Mouse (Mus musculus) hindbrain, embryonic 16.5 days (tissue): Measurements from ENCODE around the gene Crp. TPM values are rescaled to one million over a fixed set of nuclear protein-coding genes. Genes with fewer than 3 reads are reported as not detected.

Source experiments
- ATAC-seq: fragments of 200-750 bp; cut with Nextera tagmentation; 2 replicates; pipeline ENCODE4 v1.8.0; 2017; ENCODE audit warnings: moderate TSS enrichment, moderate library complexity
- H3K27ac ChIP-seq: fragments of 300-500 bp; sonication (generic); 2 replicates; pipeline ENCODE4 v1.5.1; 2014; ENCODE audit warnings: low read depth, mild to moderate bottlenecking, control low read depth, low read length, moderate library complexity
- H3K27me3 ChIP-seq: fragments of 300-500 bp; sonication (generic); replicated peaks from 2 replicates; pipeline ENCODE4 v1.6.1; 2014; ENCODE audit warnings: low read length; ENCODE audit not compliant: control insufficient read depth, insufficient read depth
- H3K36me3 ChIP-seq: fragments of 300-500 bp; sonication (generic); 2 replicates; pipeline ENCODE4 v1.6.1; 2014; ENCODE audit warnings: mild to moderate bottlenecking, low read length, moderate library complexity, mixed read lengths; ENCODE audit not compliant: control insufficient read depth, insufficient read depth
- H3K4me1 ChIP-seq: fragments of 300-500 bp; sonication (generic); 2 replicates; pipeline ENCODE4 v1.6.1; 2014; ENCODE audit warnings: low read depth, low read length; ENCODE audit not compliant: control insufficient read depth, insufficient read depth
- H3K4me2 ChIP-seq: fragments of 300-500 bp; sonication (generic); 2 replicates; pipeline ENCODE4 v1.6.1; 2014; ENCODE audit warnings: mild to moderate bottlenecking, low read length, control low read depth, moderate library complexity
- H3K4me3 ChIP-seq: fragments of 300-500 bp; sonication (generic); 2 replicates; pipeline ENCODE4 v1.5.1; 2014; ENCODE audit warnings: mild to moderate bottlenecking, low read length, control low read depth, moderate library complexity
- H3K9ac ChIP-seq: fragments of 300-500 bp; sonication (generic); 2 replicates; pipeline ENCODE4 v1.6.1; 2014; ENCODE audit warnings: low read depth, mild to moderate bottlenecking, control low read depth, low read length, moderate library complexity
- H3K9me3 ChIP-seq: fragments of 300-500 bp; sonication (generic); 2 replicates; pipeline ENCODE4 v1.6.1; 2014; ENCODE audit warnings: mild to moderate bottlenecking, low read length, moderate library complexity; ENCODE audit not compliant: control insufficient read depth
- WGBS: fragments of 180-500 bp; shearing (Covaris S2); extraction: QIAGEN DNeasy Blood & Tissue Kit; methylation state at CpG from one replicate; pipeline ENCODE4 v1.1.7; 2014; 5-methylcytosine and 5-hydroxymethylcytosine counted together
- polyA plus RNA-seq: library from polyadenylated mRNA; unstranded; fragments of >200 nt; fragmentation: Nextera tagmentation; extraction: Ambion mirVana; gene quantifications from 2 replicates; pipeline ENCODE4 v1.2.1, GENCODE M21; 2015

Crp gene
- polyA plus RNA-seq, 1 experiment from 2014 or later, result not detected

- Histone ChIP-seq H3K4me2 (no peak overlapping the region), H3K9me3 (no peaks in the 10 kb centered on the region), H3K4me3 (no peak overlapping the region), H3K27ac (no peak overlapping the region), H3K9ac (no peak overlapping the region), H3K4me1 (no peaks in the 10 kb centered on the region; the same call in 1 of the 2 replicates), H3K36me3 (no peaks in the 10 kb centered on the region), H3K27me3 (no peaks in the 10 kb centered on the region)
- WGBS, result 22% methylated on average over 6 of the region's 6 CpGs
- ATAC-seq, result peak; percentile 50
These were observed 30.3 kb upstream of the Crp start for GRCm38 (mm10) chr1:172667597-172667996.

DNA sequence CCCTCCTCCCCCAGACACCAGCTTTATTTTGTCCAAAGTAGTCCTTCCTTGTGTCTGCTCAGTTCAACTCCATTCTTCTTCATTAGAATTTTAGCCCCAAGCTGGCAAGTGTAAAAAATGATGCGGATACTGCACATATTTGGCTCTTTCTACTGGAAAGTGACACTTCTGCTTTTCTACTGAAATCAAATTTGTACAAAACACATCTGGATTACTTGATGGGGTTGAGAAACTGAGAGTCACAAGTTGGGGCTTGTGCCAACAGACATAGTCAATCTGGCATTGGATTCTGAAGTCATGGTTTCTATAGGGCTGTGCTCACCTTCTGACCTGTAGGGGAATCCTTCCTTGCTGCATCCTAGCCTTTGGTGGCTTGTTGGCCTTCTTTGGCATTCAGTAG lies 27.1 kb upstream of the Crp start:
- Histone ChIP-seq H3K27me3 (no peaks in the 10 kb centered on the region), H3K4me2 (no peak overlapping the region), H3K4me1 (no peaks in the 10 kb centered on the region; the same call in 1 of the 2 replicates), H3K27ac (no peak overlapping the region), H3K36me3 (no peaks in the 10 kb centered on the region), H3K9ac (no peak overlapping the region), H3K9me3 (no peaks in the 10 kb centered on the region), H3K4me3 (no peak overlapping the region)
- WGBS, result 95% methylated on average over 1 of the region's 1 CpGs
- ATAC-seq, result no peak

DNA sequence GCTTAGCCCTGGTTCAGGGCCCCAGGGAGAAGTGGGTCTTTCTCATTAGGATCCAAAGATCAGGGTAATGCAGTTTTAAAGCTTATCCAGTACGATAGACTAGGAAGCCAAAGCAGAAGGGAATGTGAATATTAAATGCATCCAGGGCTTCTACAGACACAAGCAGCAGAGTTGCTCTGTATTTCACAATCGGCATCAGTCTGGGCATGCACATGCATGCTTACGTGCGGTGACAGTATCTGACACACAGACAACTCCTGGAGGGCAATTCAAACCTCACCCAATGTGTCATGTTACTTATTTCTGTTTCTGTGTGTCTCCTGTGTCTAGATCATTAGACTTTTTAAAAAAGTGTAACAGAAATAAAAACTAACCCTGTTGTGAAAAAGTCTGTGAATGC lies 17.1 kb upstream of the Crp start:
- Histone ChIP-seq H3K9me3 (peaks cover 2% of the 10 kb centered on the region; the same call in 1 of the 2 replicates), H3K27me3 (no peaks in the 10 kb centered on the region), H3K4me1 (no peaks in the 10 kb centered on the region), H3K9ac (no peak overlapping the region), H3K4me2 (no peak overlapping the region), H3K27ac (no peak overlapping the region), H3K36me3 (no peaks in the 10 kb centered on the region), H3K4me3 (no peak overlapping the region)
- 79% methylated on average over 4 of the region's 4 CpGs for WGBS
- ATAC-seq, result no peak

GRCm38 (mm10) chr1:172683551-172683950 lies 14.3 kb upstream of the Crp start:
- H3K4me1 ChIP-seq, result no peaks in the 10 kb centered on the region

DNA sequence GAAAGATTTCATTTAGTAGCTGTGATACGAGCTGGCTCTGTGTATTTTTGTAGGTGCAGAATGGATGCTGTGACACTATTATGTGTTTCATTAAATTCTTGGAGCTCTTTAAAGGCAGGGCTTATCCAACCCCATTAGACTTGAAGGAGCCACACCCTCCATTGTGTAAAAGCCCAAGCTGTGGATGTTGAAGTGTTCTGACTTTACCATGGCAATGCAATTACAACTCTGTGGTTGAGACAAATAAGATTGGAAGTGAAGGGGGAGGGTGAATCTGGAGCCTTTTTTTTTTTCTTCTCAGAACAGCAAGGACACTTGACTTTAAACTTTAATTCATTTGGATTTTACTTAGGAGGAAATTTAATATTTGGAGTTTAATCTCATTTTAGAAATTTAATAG lies 13.9 kb upstream of the Crp start:
- Histone ChIP-seq H3K4me2 (no peak overlapping the region), H3K9me3 (peaks cover 2% of the 10 kb centered on the region; the same call in 1 of the 2 replicates), H3K4me1 (no peaks in the 10 kb centered on the region), H3K27ac (no peak overlapping the region), H3K27me3 (no peaks in the 10 kb centered on the region), H3K36me3 (no peaks in the 10 kb centered on the region), H3K9ac (no peak overlapping the region), H3K4me3 (no peak overlapping the region)
- peak; percentile 11; the same call in 1 of the 2 replicates for ATAC-seq
- WGBS, result 55% methylated on average over 1 of the region's 1 CpGs

More at GRCm38 (mm10) chr1:172683551-172683950, 14.3 kb upstream of the Crp start:
- Histone ChIP-seq H3K36me3 (no peaks in the 10 kb centered on the region), H3K27me3 (no peaks in the 10 kb centered on the region), H3K27ac (no peak overlapping the region), H3K9me3 (peaks cover 2% of the 10 kb centered on the region; the same call in 1 of the 2 replicates), H3K9ac (no peak overlapping the region), H3K4me2 (no peak overlapping the region), H3K4me3 (no peak overlapping the region)
- ATAC-seq, result peak; percentile 45; the same call in 1 of the 2 replicates
- 73% methylated on average over 5 of the region's 5 CpGs for WGBS

DNA sequence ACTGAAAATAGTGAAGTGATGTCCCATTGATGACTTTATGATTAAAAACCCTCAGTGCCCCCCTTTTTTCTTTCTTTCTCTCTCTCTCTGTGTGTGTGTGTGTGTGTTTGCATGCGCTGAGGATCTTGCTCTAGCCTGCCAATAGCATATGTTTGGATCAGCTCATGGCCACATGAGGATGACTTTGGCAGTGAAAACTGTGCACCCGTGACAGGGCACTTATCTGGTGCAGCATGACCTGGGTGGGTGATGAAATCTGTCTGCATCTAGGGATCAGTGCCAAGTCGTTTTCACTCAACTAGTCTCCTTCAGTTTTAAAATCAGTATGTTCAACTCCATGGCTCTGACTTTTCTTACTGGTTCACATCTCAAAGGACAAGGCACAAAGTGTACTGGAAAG lies 12.7 kb upstream of the Crp start:
- peak; percentile 61; the same call in 1 of the 2 replicates for ATAC-seq
- no peaks in the 10 kb centered on the region for H3K27me3 ChIP-seq
- H3K4me2 ChIP-seq, result no peak overlapping the region
- no peaks in the 10 kb centered on the region for H3K4me1 ChIP-seq
- no peak overlapping the region for H3K4me3 ChIP-seq
- peaks cover 2% of the 10 kb centered on the region; the same call in 1 of the 2 replicates for H3K9me3 ChIP-seq
- H3K27ac ChIP-seq, result no peak overlapping the region
- WGBS, result 69% methylated on average over 3 of the region's 3 CpGs
- H3K36me3 ChIP-seq, result no peaks in the 10 kb centered on the region
- H3K9ac ChIP-seq, result no peak overlapping the region

DNA sequence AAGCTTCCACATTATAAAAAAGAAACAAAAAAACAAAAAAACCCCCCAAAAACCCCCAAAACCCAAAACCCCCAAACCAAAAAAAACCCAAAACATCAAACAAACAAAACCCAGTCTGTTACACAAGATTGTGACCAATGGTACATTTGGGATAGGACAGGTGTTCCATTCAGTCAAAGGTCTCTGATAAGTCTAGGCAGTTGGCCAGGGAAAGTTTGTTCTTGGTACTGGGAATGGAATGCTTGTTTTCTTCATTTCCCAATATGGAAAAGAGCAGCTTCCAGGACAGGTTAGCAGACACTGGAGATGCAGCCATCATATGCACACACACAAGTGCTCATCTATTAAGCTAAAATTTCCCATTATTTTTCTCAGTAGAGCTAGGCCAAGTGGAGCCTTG lies 433 bp upstream of the Crp start:
- H3K4me3 ChIP-seq, result no peak overlapping the region
- H3K27ac ChIP-seq, result no peak overlapping the region
- H3K4me2 ChIP-seq, result no peak overlapping the region
- H3K27me3 ChIP-seq, result no peaks in the 10 kb centered on the region
- no peak for ATAC-seq
- no peaks in the 10 kb centered on the region for H3K9me3 ChIP-seq
- no peaks in the 10 kb centered on the region for H3K36me3 ChIP-seq
- H3K4me1 ChIP-seq, result no peaks in the 10 kb centered on the region
- no peak overlapping the region for H3K9ac ChIP-seq

DNA sequence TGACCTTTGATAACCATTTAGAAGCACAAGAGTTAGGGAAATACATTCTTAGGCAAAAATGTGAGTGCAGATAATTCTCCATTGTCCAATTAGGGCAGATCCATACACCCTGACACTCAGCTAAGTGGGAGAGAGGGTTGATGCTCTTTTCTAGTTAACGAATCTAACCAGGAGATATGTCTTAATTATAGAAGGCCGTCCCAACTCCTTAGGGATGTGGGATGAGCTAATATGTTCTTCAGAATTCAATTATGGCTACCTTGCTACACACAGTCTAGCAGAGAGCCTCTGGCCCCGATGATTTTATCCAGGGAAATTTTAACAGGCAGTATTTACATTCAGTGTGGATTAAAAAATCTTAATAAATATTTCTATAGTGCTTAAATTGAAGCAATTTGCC lies 3.0 kb downstream of the Crp start:
- ATAC-seq, result no peak
- H3K9me3 ChIP-seq, result no peaks in the 10 kb centered on the region
- H3K27me3 ChIP-seq, result no peaks in the 10 kb centered on the region
- H3K4me3 ChIP-seq, result no peak overlapping the region
- no peaks in the 10 kb centered on the region for H3K4me1 ChIP-seq
- no peaks in the 10 kb centered on the region for H3K36me3 ChIP-seq
- no peak overlapping the region for H3K27ac ChIP-seq
- H3K4me2 ChIP-seq, result no peak overlapping the region
- no peak overlapping the region for H3K9ac ChIP-seq
- WGBS, result 60% methylated on average over 3 of the region's 3 CpGs

DNA sequence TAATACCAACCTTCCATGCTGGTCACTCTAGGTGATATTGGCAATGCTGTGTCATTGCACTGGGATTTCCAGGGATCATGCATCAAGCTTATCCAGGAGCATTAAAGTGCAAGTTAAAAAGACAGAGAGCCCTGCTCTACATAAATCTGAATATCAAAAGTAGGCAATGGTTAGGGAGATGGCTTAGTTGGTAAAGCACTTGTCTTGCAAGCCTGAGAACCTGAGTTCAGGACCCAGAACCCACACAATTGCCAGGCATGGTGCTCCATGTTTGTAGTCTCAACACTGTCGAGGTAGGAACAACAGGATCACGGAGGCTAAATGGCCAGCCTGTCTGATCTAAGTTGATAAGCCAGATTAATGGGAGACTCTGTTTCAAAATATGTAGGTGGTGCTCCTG lies 3.5 kb downstream of the Crp start:
- Histone ChIP-seq H3K36me3 (no peaks in the 10 kb centered on the region), H3K27me3 (no peaks in the 10 kb centered on the region), H3K4me1 (no peaks in the 10 kb centered on the region), H3K27ac (no peak overlapping the region), H3K4me3 (no peak overlapping the region), H3K9me3 (no peaks in the 10 kb centered on the region), H3K9ac (no peak overlapping the region), H3K4me2 (no peak overlapping the region)
- 94% methylated on average over 2 of the region's 2 CpGs for WGBS
- ATAC-seq, result no peak

- Histone ChIP-seq H3K4me2 (no peak overlapping the region), H3K27me3 (no peaks in the 10 kb centered on the region), H3K9me3 (no peaks in the 10 kb centered on the region), H3K4me3 (no peak overlapping the region), H3K27ac (no peak overlapping the region), H3K9ac (no peak overlapping the region), H3K4me1 (no peaks in the 10 kb centered on the region), H3K36me3 (no peaks in the 10 kb centered on the region)
- no peak for ATAC-seq
- WGBS, result 94% methylated on average over 3 of the region's 3 CpGs
These were observed 4.0 kb downstream of the Crp start for GRCm38 (mm10) chr1:172701901-172702300.
